Mouse (Mus musculus) cerebellum, adult 2 months (tissue): ENCODE measurements at regions not wholly inside any gene's neighbourhood (a gene's known extent, or its start where the extent isn't known, plus 50 kb on each side); places are given as distances from the start of the nearest gene placed in this dataset.
"Not testable (repeated sequence)": the region's sequence is repeated elsewhere in the genome, so short reads cannot be mapped to it uniquely, and the experiment has no call there.

ENCODE experiments used
- DNase-seq, 2 experiments: peaks; one replicate each; pipeline ENCODE4 v3.0.0; 2021
- H3K27ac ChIP-seq: fragments of 200-500 bp; 2 replicates; pipeline ENCODE4 v1.5.1; 2012; ENCODE audit warnings: low read length, control low read depth, inconsistent platforms; ENCODE audit not compliant: insufficient read depth
- H3K27me3 ChIP-seq: fragments of 200-500 bp; 2 replicates; pipeline ENCODE4 v1.6.1; 2012; ENCODE audit warnings: inconsistent platforms, mild to moderate bottlenecking, low read length, moderate library complexity; ENCODE audit not compliant: control insufficient read depth, insufficient read depth
- H3K4me1 ChIP-seq: fragments of 200-500 bp; 2 replicates; pipeline ENCODE4 v1.6.1; 2011; ENCODE audit warnings: low read length; ENCODE audit not compliant: control insufficient read depth, insufficient read depth
- H3K4me3 ChIP-seq: fragments of 200-500 bp; replicated peaks from 2 replicates; pipeline ENCODE3; 2011; ENCODE audit warnings: mild to moderate bottlenecking, low read depth, low read length, control low read depth; ENCODE audit not compliant: insufficient read depth
- CTCF ChIP-seq: fragments of 200-500 bp; IDR thresholded peaks from 2 replicates; pipeline ENCODE4 v1.5.1; 2011; ENCODE audit warnings: low read depth, mild to moderate bottlenecking, control low read depth, low read length, moderate library complexity, borderline replicate concordance; ENCODE audit not compliant: insufficient read depth
- POLR2A ChIP-seq: fragments of 200-500 bp; IDR thresholded peaks from 2 replicates; pipeline ENCODE4 v1.6.1; 2011; ENCODE audit warnings: low read length, control low read depth, borderline replicate concordance; ENCODE audit not compliant: insufficient read depth
- WGBS: fragments of 180-500 bp; shearing (Covaris S2); methylation state at CpG from one replicate; pipeline ENCODE4 v1.1.7; 2018; 5-methylcytosine and 5-hydroxymethylcytosine counted together

GRCm38 (mm10) chr9:41425225-41425624, 263.7 kb upstream of the Ubash3b start:
- no peak for DNase-seq
- H3K27me3 ChIP-seq, result no peaks in the 10 kb centered on the region
- no peak overlapping the region for H3K27ac ChIP-seq
- TF ChIP-seq CTCF, result no peak
- H3K4me1 ChIP-seq, result no peaks in the 10 kb centered on the region
- 35% methylated on average over 6 of the region's 6 CpGs for WGBS
- H3K4me3 ChIP-seq, result no peak overlapping the region

- Histone ChIP-seq H3K4me1 (no peaks in the 10 kb centered on the region), H3K27me3 (no peaks in the 10 kb centered on the region; the same call in 1 of the 2 replicates), H3K27ac (no peak overlapping the region), H3K4me3 (no peak overlapping the region)
- DNase-seq, result no peak
- 63% methylated on average over 3 of the region's 3 CpGs for WGBS
- TF ChIP-seq POLR2A (no peak), CTCF (no peak)
Measured at GRCm38 (mm10) chr9:41413791-41414190, 252.3 kb upstream of the Ubash3b start.

- not testable (repeated sequence) for H3K27ac ChIP-seq, DNase-seq, H3K4me1 ChIP-seq, H3K27me3 ChIP-seq, H3K4me3 ChIP-seq
Measured at GRCm38 (mm10) chr9:41413091-41413490, 251.6 kb upstream of the Ubash3b start.

GRCm38 (mm10) chr9:41412174-41412757, 250.8 kb upstream of the Ubash3b start:
- TF ChIP-seq CTCF (no peak), POLR2A (no peak)
- Histone ChIP-seq H3K4me3 (no peak overlapping the region), H3K27ac (no peak overlapping the region), H3K4me1 (no peaks in the 10 kb centered on the region), H3K27me3 (no peaks in the 10 kb centered on the region; the same call in 1 of the 2 replicates)
- WGBS, result 26% methylated on average over 5 of the region's 5 CpGs
- DNase-seq, result no peak

GRCm38 (mm10) chr9:41408301-41408700, 246.8 kb upstream of the Ubash3b start:
- Histone ChIP-seq H3K4me1 (no peaks in the 10 kb centered on the region), H3K27me3 (no peaks in the 10 kb centered on the region), H3K4me3 (no peak overlapping the region), H3K27ac (no peak overlapping the region)
- 81% methylated on average over 2 of the region's 2 CpGs for WGBS
- DNase-seq, result no peak
- TF ChIP-seq CTCF (no peak), POLR2A (no peak)

- Histone ChIP-seq H3K4me3 (no peak overlapping the region), H3K4me1 (no peaks in the 10 kb centered on the region), H3K27ac (no peak overlapping the region), H3K27me3 (no peaks in the 10 kb centered on the region)
- TF ChIP-seq POLR2A, result no peak
- TF ChIP-seq CTCF, result no peak
- 82% methylated on average over 2 of the region's 2 CpGs for WGBS
- DNase-seq, result no peak
Measured at GRCm38 (mm10) chr9:41407078-41407477, 245.6 kb upstream of the Ubash3b start.

GRCm38 (mm10) chr9:41402942-41403341, 241.4 kb upstream of the Ubash3b start:
- no peak for DNase-seq
- Histone ChIP-seq H3K27ac (no peak overlapping the region), H3K27me3 (no peaks in the 10 kb centered on the region), H3K4me1 (no peaks in the 10 kb centered on the region), H3K4me3 (no peak overlapping the region)
- TF ChIP-seq CTCF (no peak), POLR2A (no peak)
- 85% methylated on average over 3 of the region's 3 CpGs for WGBS

- no peak for TF ChIP-seq POLR2A
- no peak for TF ChIP-seq CTCF
- Histone ChIP-seq H3K4me1 (no peaks in the 10 kb centered on the region), H3K4me3 (no peak overlapping the region), H3K27ac (no peak overlapping the region), H3K27me3 (no peaks in the 10 kb centered on the region)
- 84% methylated on average over 6 of the region's 6 CpGs for WGBS
- no peak for DNase-seq
Measured at GRCm38 (mm10) chr9:41400950-41401349, 239.5 kb upstream of the Ubash3b start.
